Mouse (Mus musculus): ENCODE data around the gene Gjb5. TPM values are rescaled to one million over a fixed set of nuclear protein-coding genes. Genes with fewer than 3 reads are reported as not detected.

Gjb5 gene
- polyA plus RNA-seq, 1 experiment = not detected

- TF ChIP-seq CTCF (IDR thresholded peaks at IDR 0.05; ENCODE audit: insufficient read depth, low read depth, low read length) (no peak), POLR2A (IDR thresholded peaks at IDR 0.05; ENCODE audit: insufficient read depth, low read depth, low read length) (no peak)
- 70% methylated on average over 10 of the region's 10 CpGs for WGBS
- no peak overlapping the region for H3K27ac ChIP-seq (ENCODE audit: insufficient read depth, low read depth, low read length)
- H3K4me3 ChIP-seq (ENCODE audit: insufficient read depth, low read depth, low read length) = no peak overlapping the region
- peaks cover 5% of the 10 kb centered on the region for H3K4me1 ChIP-seq (ENCODE audit: control insufficient read depth, insufficient read depth, low read length)
Observed at GRCm38 (mm10) chr4:127324296-127324695, 33.7 kb downstream of the Gjb5 start.

- WGBS = 92% methylated on average over 3 of the region's 3 CpGs
- Histone ChIP-seq H3K4me1 (ENCODE audit: control insufficient read depth, insufficient read depth, low read length) (peaks cover 5% of the 10 kb centered on the region), H3K4me3 (ENCODE audit: insufficient read depth, low read depth, low read length) (no peak overlapping the region), H3K27ac (ENCODE audit: insufficient read depth, low read depth, low read length) (no peak overlapping the region)
- TF ChIP-seq POLR2A (IDR thresholded peaks at IDR 0.05; ENCODE audit: insufficient read depth, low read depth, low read length) (no peak), CTCF (IDR thresholded peaks at IDR 0.05; ENCODE audit: insufficient read depth, low read depth, low read length) (no peak)
Observed at GRCm38 (mm10) chr4:127323651-127324050, 34.3 kb downstream of the Gjb5 start.

GRCm38 (mm10) chr4:127319613-127320012, 38.4 kb downstream of the Gjb5 start:
- 6% methylated on average over 3 of the region's 3 CpGs for WGBS

GRCm38 (mm10) chr4:127317143-127317542, 40.8 kb downstream of the Gjb5 start:
- peaks cover 12% of the 10 kb centered on the region for H3K4me1 ChIP-seq (ENCODE audit: control insufficient read depth, insufficient read depth, low read length)
- WGBS = 67% methylated on average over 4 of the region's 4 CpGs
- H3K4me3 ChIP-seq (ENCODE audit: insufficient read depth, low read depth, low read length) = no peak overlapping the region
- H3K27ac ChIP-seq (ENCODE audit: insufficient read depth, low read depth, low read length) = no peak overlapping the region
- TF ChIP-seq CTCF (IDR thresholded peaks at IDR 0.05; ENCODE audit: insufficient read depth, low read depth, low read length) = no peak
- TF ChIP-seq POLR2A (IDR thresholded peaks at IDR 0.05; ENCODE audit: insufficient read depth, low read depth, low read length) = no peak

More at GRCm38 (mm10) chr4:127319613-127320012, 38.4 kb downstream of the Gjb5 start:
- Histone ChIP-seq H3K4me3 (ENCODE audit: insufficient read depth, low read depth, low read length) (no peak overlapping the region), H3K27ac (ENCODE audit: insufficient read depth, low read depth, low read length) (no peak overlapping the region), H3K4me1 (ENCODE audit: control insufficient read depth, insufficient read depth, low read length) (no peaks in the 10 kb centered on the region)
- TF ChIP-seq POLR2A (IDR thresholded peaks at IDR 0.05; ENCODE audit: insufficient read depth, low read depth, low read length) = no peak
- TF ChIP-seq CTCF (IDR thresholded peaks at IDR 0.05; ENCODE audit: insufficient read depth, low read depth, low read length) = peak; percentile 46; the same call in 1 of the 2 replicates

- 90% methylated on average over 8 of the region's 8 CpGs for WGBS
- H3K4me1 ChIP-seq (ENCODE audit: control insufficient read depth, insufficient read depth, low read length) = peaks cover 12% of the 10 kb centered on the region
- H3K27ac ChIP-seq (ENCODE audit: insufficient read depth, low read depth, low read length) = no peak overlapping the region
- no peak overlapping the region for H3K4me3 ChIP-seq (ENCODE audit: insufficient read depth, low read depth, low read length)
- TF ChIP-seq CTCF (IDR thresholded peaks at IDR 0.05; ENCODE audit: insufficient read depth, low read depth, low read length) = no peak
- TF ChIP-seq POLR2A (IDR thresholded peaks at IDR 0.05; ENCODE audit: insufficient read depth, low read depth, low read length) = no peak
Observed at GRCm38 (mm10) chr4:127315753-127316152, 42.2 kb downstream of the Gjb5 start.

GRCm38 (mm10) chr4:127314585-127314984, 43.4 kb downstream of the Gjb5 start:
- WGBS = 60% methylated on average over 9 of the region's 9 CpGs
- Histone ChIP-seq H3K4me1 (ENCODE audit: control insufficient read depth, insufficient read depth, low read length) (peaks cover 12% of the 10 kb centered on the region), H3K4me3 (ENCODE audit: insufficient read depth, low read depth, low read length) (no peak overlapping the region), H3K27ac (ENCODE audit: insufficient read depth, low read depth, low read length) (no peak overlapping the region)
- no peak for TF ChIP-seq CTCF (IDR thresholded peaks at IDR 0.05; ENCODE audit: insufficient read depth, low read depth, low read length)
- no peak for TF ChIP-seq POLR2A (IDR thresholded peaks at IDR 0.05; ENCODE audit: insufficient read depth, low read depth, low read length)

GRCm38 (mm10) chr4:127313861-127314260, 44.1 kb downstream of the Gjb5 start, which contains the start of gene Gja4:
Gja4 (minus strand) TSS chr4:127314039.
- H3K4me3 ChIP-seq (ENCODE audit: insufficient read depth, low read depth, low read length) = peak within 1 kb of the TSS; percentile 72
- TF ChIP-seq POLR2A (IDR thresholded peaks at IDR 0.05; ENCODE audit: insufficient read depth, low read depth, low read length) (0 out of 2 replicates have a peak, but pooled peaks have one; percentile 21), CTCF (IDR thresholded peaks at IDR 0.05; ENCODE audit: insufficient read depth, low read depth, low read length) (peak; percentile 38; the same call in 1 of the 2 replicates)
- under 1% methylated on average over 25 of the region's 25 CpGs for WGBS
- peaks cover 12% of the 10 kb centered on the region for H3K4me1 ChIP-seq (ENCODE audit: control insufficient read depth, insufficient read depth, low read length)
- no peak within 1 kb of the TSS for H3K27ac ChIP-seq (ENCODE audit: insufficient read depth, low read depth, low read length)

GRCm38 (mm10) chr4:127312349-127312748, 45.6 kb downstream of the Gjb5 start:
- TF ChIP-seq CTCF (IDR thresholded peaks at IDR 0.05; ENCODE audit: insufficient read depth, low read depth, low read length) = no peak
- no peak for TF ChIP-seq POLR2A (IDR thresholded peaks at IDR 0.05; ENCODE audit: insufficient read depth, low read depth, low read length)
- peaks cover 12% of the 10 kb centered on the region for H3K4me1 ChIP-seq (ENCODE audit: control insufficient read depth, insufficient read depth, low read length)
- 77% methylated on average over 24 of the region's 24 CpGs for WGBS
- peak overlapping the region; percentile 6; the same call in 1 of the 2 replicates for H3K4me3 ChIP-seq (ENCODE audit: insufficient read depth, low read depth, low read length)
- no peak overlapping the region for H3K27ac ChIP-seq (ENCODE audit: insufficient read depth, low read depth, low read length)

- 70% methylated on average over 9 of the region's 9 CpGs for WGBS
- H3K4me1 ChIP-seq (ENCODE audit: control insufficient read depth, insufficient read depth, low read length) = peaks cover 12% of the 10 kb centered on the region
- H3K27ac ChIP-seq (ENCODE audit: insufficient read depth, low read depth, low read length) = no peak overlapping the region
- TF ChIP-seq POLR2A (IDR thresholded peaks at IDR 0.05; ENCODE audit: insufficient read depth, low read depth, low read length) (no peak), CTCF (IDR thresholded peaks at IDR 0.05; ENCODE audit: insufficient read depth, low read depth, low read length) (no peak)
- no peak overlapping the region for H3K4me3 ChIP-seq (ENCODE audit: insufficient read depth, low read depth, low read length)
Observed at GRCm38 (mm10) chr4:127311561-127311960, 46.4 kb downstream of the Gjb5 start.

Data from olfactory bulb, adult 2 months (tissue).